Mouse (Mus musculus) cortical plate, adult 2 months (tissue): ENCODE measurements around the gene Exoc8.

ENCODE experiments used
- CTCF ChIP-seq: fragments of 200-500 bp; IDR thresholded peaks from 2 replicates; pipeline ENCODE4 v1.5.1; 2011; ENCODE audit warnings: mild to moderate bottlenecking, control low read depth, low read length; ENCODE audit not compliant: insufficient read depth; ENCODE audit errors: extremely low read depth
- POLR2A ChIP-seq: fragments of 200-500 bp; IDR thresholded peaks from 2 replicates; pipeline ENCODE4 v1.6.1; 2011; ENCODE audit warnings: mild to moderate bottlenecking, low read length, control low read depth; ENCODE audit not compliant: insufficient read depth; ENCODE audit errors: extremely low read depth

DNA sequence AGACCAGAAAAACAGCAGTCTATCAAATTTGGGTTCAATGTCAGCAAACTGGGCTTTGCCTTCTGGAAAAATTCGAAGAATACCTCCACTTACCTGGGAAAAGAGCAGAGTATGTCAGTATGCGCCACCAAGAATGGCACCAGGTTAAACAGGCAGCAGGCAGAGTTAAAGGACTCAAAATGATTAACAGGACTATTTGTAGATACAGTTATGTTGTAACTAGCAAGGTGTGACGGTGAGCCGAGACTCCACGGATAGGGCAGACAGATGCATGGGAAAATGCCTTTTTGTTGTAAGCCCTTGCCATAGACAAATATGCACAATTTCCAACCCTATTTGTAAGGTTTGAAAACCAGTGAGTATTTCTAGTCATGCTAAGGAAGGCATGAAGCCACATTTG, 16.6 kb upstream of the Exoc8 start:
- TF ChIP-seq POLR2A = no peak
- no peak for TF ChIP-seq CTCF
